Mouse (Mus musculus) megakaryocyte, embryonic 14.5 days (primary cell): ENCODE results near the gene Dut.

Experiments
- FLI1 ChIP-seq: IDR thresholded peaks from 2 replicates; pipeline ENCODE4 v1.6.1; 2012; ENCODE audit warnings: low read length, inconsistent platforms, mixed read lengths
- GATA1 ChIP-seq: IDR thresholded peaks from 3 replicates; pipeline ENCODE4 v1.6.1; 2012; ENCODE audit warnings: mixed read lengths, low read length, inconsistent platforms, borderline replicate concordance

- TF ChIP-seq FLI1 (no peak), GATA1 (no peak)
These were observed 28.6 kb downstream of the Dut start for GRCm38 (mm10) chr2:125275617-125276016.
